Comparison of ENCODE assay signal across 7 mouse cellular contexts in the genomic region with DNA sequence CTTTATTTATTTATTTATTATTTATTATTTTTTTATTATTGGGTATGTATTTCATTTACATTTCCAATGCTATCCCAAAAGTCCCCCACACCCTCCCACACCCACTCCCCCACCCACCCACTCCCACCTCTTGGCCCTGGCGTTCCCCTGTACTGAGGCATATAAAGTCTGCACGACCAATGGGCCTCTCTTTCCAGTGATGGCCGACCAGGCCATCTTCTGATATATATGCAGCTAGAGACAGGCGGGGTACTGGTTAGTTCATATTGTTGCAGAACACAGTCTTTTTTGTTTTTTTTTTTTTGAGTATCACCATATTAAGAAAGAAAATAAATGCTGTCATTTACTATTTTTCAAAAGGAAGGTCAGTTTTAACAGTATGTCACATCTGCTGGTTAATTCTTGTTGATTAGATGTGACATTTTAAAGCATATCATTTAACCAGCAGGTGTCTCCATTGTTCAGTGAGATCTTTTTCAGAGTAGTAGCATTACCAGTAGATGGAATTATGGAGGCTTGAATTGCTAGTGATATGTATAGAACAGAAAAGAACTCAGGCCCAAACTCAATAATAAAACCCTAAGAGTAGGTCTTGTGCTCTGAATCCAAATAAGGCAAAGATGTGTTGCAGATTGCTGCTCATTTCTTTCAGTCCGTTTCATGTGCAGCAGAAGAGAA. TPM values are rescaled to one million over a fixed set of nuclear protein-coding genes. Genes with fewer than 3 reads are reported as not detected.
DNase-seq lines count a peak whose midpoint lies in the region; ATAC-seq and TF ChIP-seq lines count a peak whose summit lies in the region.
"Not testable (repeated sequence)": the region's sequence is repeated elsewhere in the genome, so short reads cannot be mapped to it uniquely, and the experiment has no call there.

No protein-coding gene starts in this region.

- not testable (repeated sequence) for H3K9me3 ChIP-seq in hindbrain, embryonic 15.5 days; midbrain, embryonic 11.5 days (ENCODE audit: control insufficient read depth, low read length); neural tube, embryonic 14.5 days (ENCODE audit: control insufficient read depth, low read length)

- H3K4me2 ChIP-seq in hindbrain, embryonic 15.5 days; midbrain, embryonic 11.5 days; neural tube, embryonic 14.5 days (ENCODE audit: low read depth, low read length): not testable (repeated sequence)

- H3K4me1 ChIP-seq in hindbrain, embryonic 15.5 days (replicated peaks); midbrain, embryonic 11.5 days (ENCODE audit: control insufficient read depth, insufficient read depth, low read length); neural tube, embryonic 14.5 days (ENCODE audit: control insufficient read depth, insufficient read depth, low read length): not testable (repeated sequence)

- WGBS in hindbrain, embryonic 15.5 days, result 78% methylated on average over 5 of the region's 5 CpGs
- 79% methylated on average over 4 of the region's 5 CpGs for WGBS in midbrain, embryonic 11.5 days
- 81% methylated on average over 4 of the region's 5 CpGs for WGBS in neural tube, embryonic 14.5 days

- ATAC-seq in frontal cortex, adult (ENCODE audit: low TSS enrichment), result peak; percentile 89
- ATAC-seq in hindbrain, embryonic 15.5 days (ENCODE audit: low FRiP score, low read depth), result peak; percentile 71
- 0 out of 2 replicates have a peak, but pooled peaks have one; percentile 61 for ATAC-seq in midbrain, embryonic 11.5 days (ENCODE audit: low FRiP score)
- ATAC-seq in neural tube, embryonic 14.5 days (ENCODE audit: low read depth), result peak; percentile 64; the same call in 1 of the 2 replicates

- DNase-seq in NIH3T3 (ENCODE audit: low read depth), result peak; percentile 25
- peak; percentile 14 for DNase-seq in embryo, embryonic 11 days
- not testable (repeated sequence) for DNase-seq in left cerebral cortex, adult 2 months (ENCODE audit: extremely low spot score in 1 of 2, low spot score in 2 of 2); midbrain, embryonic 11.5 days (ENCODE audit: low spot score, missing footprints)

- not testable (repeated sequence) for H3K9ac ChIP-seq in hindbrain, embryonic 15.5 days; midbrain, embryonic 11.5 days (ENCODE audit: low read length); neural tube, embryonic 14.5 days (replicated peaks; ENCODE audit: low read depth, low read length)

- not testable (repeated sequence) for H3K36me3 ChIP-seq in hindbrain, embryonic 15.5 days; midbrain, embryonic 11.5 days (ENCODE audit: control insufficient read depth, insufficient read depth, low read length); neural tube, embryonic 14.5 days (ENCODE audit: control insufficient read depth, insufficient read depth, low read length)

- H3K4me3 ChIP-seq in hindbrain, embryonic 15.5 days; left cerebral cortex, adult 2 months; midbrain, embryonic 11.5 days (ENCODE audit: low read depth, low read length); neural tube, embryonic 14.5 days (ENCODE audit: low read depth, low read length): not testable (repeated sequence)

- not testable (repeated sequence) for H3K27ac ChIP-seq in hindbrain, embryonic 15.5 days (replicated peaks); left cerebral cortex, adult 2 months; midbrain, embryonic 11.5 days (ENCODE audit: low read depth, low read length); neural tube, embryonic 14.5 days (ENCODE audit: low read depth, low read length)

- peak; percentile 63 for TF ChIP-seq CTCF in left cerebral cortex, adult 2 months (IDR thresholded peaks at IDR 0.05)

- H3K27me3 ChIP-seq in hindbrain, embryonic 15.5 days; midbrain, embryonic 11.5 days (ENCODE audit: control insufficient read depth, insufficient read depth, low read length); neural tube, embryonic 14.5 days (ENCODE audit: control insufficient read depth, insufficient read depth, low read length): not testable (repeated sequence)

- intact Hi-C loops in left cerebral cortex, adult 2 months (cut with DNase I), result loop anchor here (1.0 to 10.0 kb wide), 3 partner anchors 258 to 1465 kb away; no protein-coding TSS in a partner anchor

RNA-seq across cellular contexts. Expression of a gene that starts 7.9 kb away (rescaled TPM):
- polyA plus RNA-seq in hindbrain, embryonic 15.5 days (2015; fragmentation: Nextera tagmentation; extraction: Ambion mirVana), result 55.8 and 56.1 TPM in 2 replicates
- 10 to 100 TPM; 57.2 to 60.4 TPM for total RNA-seq in left cerebral cortex, adult 2 months (2021)
- 76.0 and 77.6 TPM in 2 replicates for polyA plus RNA-seq in midbrain, embryonic 11.5 days (2014; fragmentation: Nextera tagmentation; extraction: Ambion mirVana)
- 68.6 and 77.9 TPM in 2 replicates for polyA plus RNA-seq in neural tube, embryonic 14.5 days (2014; fragmentation: Nextera tagmentation; extraction: Ambion mirVana)
